Mouse (Mus musculus) kidney, adult 2 months (tissue): Measurements from ENCODE around the gene Tpbg.

Experiments
- CTCF ChIP-seq: fragments of 200-500 bp; conservative IDR thresholded peaks from 2 replicates; pipeline ENCODE4 v1.5.1; 2011; ENCODE audit warnings: low read depth, mild to moderate bottlenecking, control low read depth, low read length, moderate library complexity, mixed read lengths; ENCODE audit not compliant: insufficient read depth, insufficient read length
- POLR2A ChIP-seq: fragments of 200-500 bp; IDR thresholded peaks from one replicate; pipeline ENCODE4 v1.6.1; 2011; ENCODE audit warnings: low read depth, low read length, control low read depth

GRCm38 (mm10) chr9:85856511-85856910 lies 14.3 kb downstream of the Tpbg start:
- TF ChIP-seq CTCF (no peak), POLR2A (no peak)
